Mouse (Mus musculus) heart, embryonic 12.5 days (tissue): Measurements from ENCODE around the gene Myh7b. TPM values are rescaled to one million over a fixed set of nuclear protein-coding genes. Genes with fewer than 3 reads are reported as not detected.

Source experiments
- ATAC-seq: fragments of 200-750 bp; cut with Nextera tagmentation; 2 replicates; pipeline ENCODE4 v1.8.0; 2017; ENCODE audit warnings: moderate TSS enrichment, moderate library complexity; ENCODE audit not compliant: insufficient number of reproducible peaks, low FRiP score
- H3K27ac ChIP-seq: fragments of 300-500 bp; sonication (generic); 2 replicates; pipeline ENCODE4 v1.5.1; 2016; ENCODE audit warnings: mild to moderate bottlenecking, moderate library complexity; ENCODE audit not compliant: poor library complexity, severe bottlenecking
- H3K27me3 ChIP-seq: fragments of 300-500 bp; sonication (generic); replicated peaks from 2 replicates; pipeline ENCODE4 v1.6.1; 2016; ENCODE audit warnings: mild to moderate bottlenecking, moderate library complexity
- H3K36me3 ChIP-seq: fragments of 300-500 bp; sonication (generic); 2 replicates; pipeline ENCODE4 v1.6.1; 2016; ENCODE audit warnings: mild to moderate bottlenecking, moderate library complexity
- H3K4me1 ChIP-seq: fragments of 300-500 bp; sonication (generic); replicated peaks from 2 replicates; pipeline ENCODE4 v1.6.1; 2016; ENCODE audit warnings: mild to moderate bottlenecking
- H3K4me2 ChIP-seq: fragments of 300-500 bp; sonication (generic); 2 replicates; pipeline ENCODE4 v1.6.1; 2016; ENCODE audit warnings: mild to moderate bottlenecking, moderate library complexity
- H3K4me3 ChIP-seq: fragments of 300-500 bp; sonication (generic); 2 replicates; pipeline ENCODE4 v1.5.1; 2016; ENCODE audit warnings: mild to moderate bottlenecking
- H3K9ac ChIP-seq: fragments of 300-500 bp; sonication (generic); 2 replicates; pipeline ENCODE4 v1.6.1; 2016; ENCODE audit warnings: mild to moderate bottlenecking, moderate library complexity
- H3K9me3 ChIP-seq: fragments of 300-500 bp; sonication (generic); replicated peaks from 2 replicates; pipeline ENCODE4 v1.6.1; 2016; ENCODE audit warnings: mild to moderate bottlenecking, moderate library complexity
- WGBS: fragments of 180-500 bp; shearing (Covaris S2); methylation state at CpG from one replicate; pipeline ENCODE4 v1.1.7; 2016; 5-methylcytosine and 5-hydroxymethylcytosine counted together
- polyA plus RNA-seq: library from polyadenylated mRNA; unstranded; fragments of >200 nt; fragmentation: Nextera tagmentation; extraction: Ambion mirVana; gene quantifications from 2 replicates; pipeline ENCODE4 v1.2.1, GENCODE M21; 2016

Gene Myh7b
- polyA plus RNA-seq, 1 experiment from 2014 or later: 22.1 TPM

- 93% methylated on average over 8 of the region's 8 CpGs for WGBS
- H3K36me3 ChIP-seq: peaks cover 99% of the 10 kb centered on the region
Observed at GRCm38 (mm10) chr2:155635961-155636360, 24.9 kb downstream of the Myh7b start.

GRCm38 (mm10) chr2:155636881-155637280 is 25.9 kb downstream of the Myh7b start:
- H3K27ac ChIP-seq: no peak overlapping the region
- peaks cover 99% of the 10 kb centered on the region for H3K36me3 ChIP-seq
- peaks cover 23% of the 10 kb centered on the region for H3K27me3 ChIP-seq
- H3K9ac ChIP-seq: no peak overlapping the region
- H3K4me1 ChIP-seq: peaks cover 7% of the 10 kb centered on the region
- no peak overlapping the region for H3K4me3 ChIP-seq
- H3K9me3 ChIP-seq: no peaks in the 10 kb centered on the region
- no peak overlapping the region for H3K4me2 ChIP-seq
- ATAC-seq: no peak

More at GRCm38 (mm10) chr2:155635961-155636360, 24.9 kb downstream of the Myh7b start:
- no peak overlapping the region for H3K4me2 ChIP-seq
- ATAC-seq: no peak
- H3K27me3 ChIP-seq: peaks cover 31% of the 10 kb centered on the region
- H3K9ac ChIP-seq: no peak overlapping the region
- peaks cover 7% of the 10 kb centered on the region for H3K4me1 ChIP-seq
- H3K27ac ChIP-seq: peak overlapping the region; percentile 14; the same call in 1 of the 2 replicates
- no peak overlapping the region for H3K4me3 ChIP-seq
- H3K9me3 ChIP-seq: no peaks in the 10 kb centered on the region

GRCm38 (mm10) chr2:155637411-155637810 is 26.4 kb downstream of the Myh7b start:
- ATAC-seq: no peak
- 85% methylated on average over 4 of the region's 4 CpGs for WGBS

DNA sequence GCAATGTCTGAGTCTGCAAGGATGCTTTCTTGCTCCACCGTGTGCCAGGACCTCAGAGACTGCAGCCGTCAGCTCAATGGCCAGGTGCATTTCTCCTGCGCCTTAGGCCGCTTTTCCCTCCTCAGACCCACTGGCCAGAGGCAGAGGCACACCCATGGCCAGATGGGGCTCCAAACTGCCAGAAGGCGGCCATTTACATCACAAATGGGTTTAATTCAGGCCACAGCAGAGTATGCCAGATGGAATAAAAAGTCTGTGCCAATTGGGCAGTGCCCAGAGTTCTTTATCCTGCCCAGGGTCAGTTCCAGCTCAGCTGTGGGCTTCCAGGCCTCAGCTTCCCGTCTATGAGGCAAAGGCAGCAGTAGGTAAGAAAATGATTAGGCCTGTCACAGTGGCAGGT is 29.6 kb downstream of the Myh7b start:
- Histone ChIP-seq H3K4me2 (no peak overlapping the region), H3K4me1 (no peaks in the 10 kb centered on the region), H3K9ac (no peak overlapping the region), H3K27me3 (no peaks in the 10 kb centered on the region), H3K27ac (no peak overlapping the region), H3K4me3 (no peak overlapping the region), H3K36me3 (peaks cover 97% of the 10 kb centered on the region), H3K9me3 (no peaks in the 10 kb centered on the region)
- WGBS: 90% methylated on average over 6 of the region's 6 CpGs
- ATAC-seq: no peak

More at GRCm38 (mm10) chr2:155637411-155637810, 26.4 kb downstream of the Myh7b start:
- Histone ChIP-seq H3K9me3 (no peaks in the 10 kb centered on the region), H3K27me3 (peaks cover 17% of the 10 kb centered on the region), H3K27ac (no peak overlapping the region), H3K9ac (no peak overlapping the region), H3K4me3 (no peak overlapping the region), H3K4me1 (peaks cover 2% of the 10 kb centered on the region), H3K36me3 (peaks cover 99% of the 10 kb centered on the region), H3K4me2 (no peak overlapping the region)

DNA sequence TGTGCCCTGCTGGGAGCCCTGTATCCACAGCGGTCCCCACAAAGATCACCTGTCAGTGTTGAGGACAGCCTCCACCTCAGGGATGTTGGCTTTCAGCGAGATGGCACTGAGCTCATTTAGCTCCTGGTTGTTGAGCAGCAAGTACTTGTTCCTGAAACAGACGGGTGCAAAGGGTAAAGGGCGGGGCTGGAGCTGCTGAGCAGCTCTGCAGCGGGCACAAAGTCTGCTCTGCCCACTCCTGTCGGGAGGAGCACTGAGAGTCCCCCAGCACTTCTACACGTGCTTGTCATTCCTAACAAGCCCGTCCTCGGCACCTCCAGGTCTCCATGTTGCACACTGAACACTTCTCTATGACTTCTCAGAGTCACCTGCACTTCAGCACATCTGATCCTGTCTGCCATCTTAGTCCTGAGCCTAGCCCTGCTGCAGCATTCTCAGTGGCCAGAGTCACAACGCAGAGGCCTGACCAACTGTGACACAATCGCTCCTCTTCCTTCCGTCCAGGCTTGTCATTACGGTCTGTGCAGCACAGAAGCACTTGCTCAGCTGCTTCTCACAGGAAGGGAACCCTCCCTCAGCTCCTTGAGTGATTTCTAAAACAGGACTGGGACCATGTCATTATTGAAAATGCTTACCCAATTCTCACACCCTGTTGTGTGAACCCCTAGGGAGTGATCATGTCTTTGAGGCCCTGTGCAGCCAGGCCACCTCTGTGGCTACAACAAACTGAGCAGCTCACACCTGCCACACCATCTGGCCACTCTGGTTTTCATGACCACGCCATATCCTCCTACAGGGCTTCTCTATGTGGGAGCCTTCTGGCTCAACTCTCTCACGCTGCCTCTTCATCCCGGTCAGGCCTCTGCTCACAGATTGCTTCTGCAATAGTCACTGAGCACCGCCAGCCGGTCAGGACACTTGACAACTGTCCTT is 30.8 kb downstream of the Myh7b start:
- Histone ChIP-seq H3K9me3 (no peaks in the 10 kb centered on the region), H3K27ac (no peak overlapping the region), H3K4me1 (no peaks in the 10 kb centered on the region), H3K36me3 (peaks cover 96% of the 10 kb centered on the region), H3K4me3 (no peak overlapping the region), H3K4me2 (no peak overlapping the region), H3K9ac (no peak overlapping the region), H3K27me3 (no peaks in the 10 kb centered on the region)
- no peak for ATAC-seq
- 83% methylated on average over 18 of the region's 18 CpGs for WGBS

DNA sequence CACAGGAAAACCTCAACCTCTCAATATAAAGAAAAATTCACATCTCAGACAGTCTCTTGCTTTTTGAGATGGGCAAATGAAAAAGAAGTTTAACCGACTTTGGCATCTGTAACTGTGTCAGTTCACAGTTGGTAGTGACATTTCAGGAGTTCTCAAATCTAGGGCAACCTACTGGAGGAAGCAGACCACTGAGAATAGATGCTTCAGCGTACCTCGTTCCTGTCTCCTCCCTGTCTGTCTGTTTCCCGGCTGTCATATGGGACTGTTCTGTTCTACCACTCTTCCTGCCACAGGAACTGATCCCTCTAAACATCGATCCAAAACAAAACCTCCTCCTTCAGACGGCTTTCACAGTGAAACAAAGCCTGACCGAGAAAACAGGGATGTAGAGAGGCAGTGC is 34.7 kb downstream of the Myh7b start:
- no peaks in the 10 kb centered on the region for H3K9me3 ChIP-seq
- H3K27ac ChIP-seq: no peak overlapping the region
- H3K4me3 ChIP-seq: no peak overlapping the region
- no peaks in the 10 kb centered on the region for H3K4me1 ChIP-seq
- 91% methylated on average over 7 of the region's 7 CpGs for WGBS
- H3K27me3 ChIP-seq: no peaks in the 10 kb centered on the region
- ATAC-seq: no peak
- no peak overlapping the region for H3K4me2 ChIP-seq
- H3K9ac ChIP-seq: no peak overlapping the region
- H3K36me3 ChIP-seq: peaks cover 91% of the 10 kb centered on the region

DNA sequence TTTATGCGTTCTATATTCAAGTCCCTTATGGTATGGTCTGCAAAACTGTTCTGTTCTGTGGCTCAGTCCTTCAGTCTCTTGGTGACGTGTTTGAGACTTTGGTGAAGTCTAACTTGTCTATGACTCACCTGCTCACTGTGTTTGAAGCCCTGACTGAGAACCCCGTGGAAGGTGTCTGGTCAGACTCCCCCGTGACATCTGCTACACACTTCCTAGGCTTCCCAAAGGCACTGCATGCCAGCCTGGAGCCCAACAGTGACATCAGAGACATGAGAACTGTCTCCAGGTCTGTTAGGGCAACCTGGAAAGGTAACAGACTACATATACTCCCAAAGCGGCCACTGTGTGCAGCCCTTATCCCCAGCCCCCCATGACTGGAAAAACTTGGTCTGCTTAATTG is 41.6 kb downstream of the Myh7b start:
- Histone ChIP-seq H3K4me2 (no peak overlapping the region), H3K27me3 (no peaks in the 10 kb centered on the region), H3K9ac (no peak overlapping the region), H3K4me3 (no peak overlapping the region), H3K4me1 (no peaks in the 10 kb centered on the region), H3K9me3 (no peaks in the 10 kb centered on the region), H3K27ac (no peak overlapping the region), H3K36me3 (peaks cover 88% of the 10 kb centered on the region)
- ATAC-seq: no peak
- WGBS: 88% methylated on average over 5 of the region's 5 CpGs

DNA sequence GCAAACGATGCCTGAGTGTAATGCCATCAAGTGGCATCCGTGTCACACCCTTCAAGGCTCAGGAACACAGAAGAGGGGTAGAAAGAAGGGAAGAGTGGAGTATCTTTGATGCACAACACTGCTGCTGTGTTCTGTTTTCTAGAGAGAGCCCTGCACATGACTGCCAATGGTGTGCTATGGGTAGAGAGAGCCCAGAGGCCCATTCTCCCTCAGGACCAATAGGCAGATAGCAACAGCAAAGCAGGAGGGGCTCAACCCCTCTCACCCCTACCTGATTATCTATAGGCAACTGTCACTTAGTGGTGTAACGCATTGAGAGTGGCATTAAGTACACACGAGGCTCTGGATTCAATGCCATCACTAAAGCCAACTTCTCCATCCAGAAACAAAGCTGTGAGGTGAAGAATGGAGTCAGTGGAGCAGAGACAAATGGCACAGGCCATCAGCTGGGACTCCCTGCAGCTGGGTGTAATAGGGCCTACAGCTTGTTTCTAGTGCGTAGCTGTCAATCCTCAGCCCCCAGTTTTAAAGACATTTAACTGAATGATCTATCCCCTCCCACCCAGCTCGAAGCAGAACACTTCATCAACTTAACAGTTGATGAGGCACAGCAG is 44.9 kb downstream of the Myh7b start:
- Histone ChIP-seq H3K4me1 (no peaks in the 10 kb centered on the region), H3K27ac (no peak overlapping the region), H3K4me2 (no peak overlapping the region), H3K9me3 (no peaks in the 10 kb centered on the region), H3K27me3 (no peaks in the 10 kb centered on the region), H3K4me3 (no peak overlapping the region), H3K9ac (no peak overlapping the region), H3K36me3 (peaks cover 85% of the 10 kb centered on the region)
- WGBS: 92% methylated on average over 6 of the region's 6 CpGs
- ATAC-seq: no peak

GRCm38 (mm10) chr2:155662390-155662789 is 51.4 kb downstream of the Myh7b start:
- ATAC-seq: no peak
- Histone ChIP-seq H3K9ac (no peak overlapping the region), H3K27me3 (no peaks in the 10 kb centered on the region), H3K36me3 (peaks cover 88% of the 10 kb centered on the region), H3K27ac (no peak overlapping the region), H3K4me3 (no peak overlapping the region), H3K4me2 (no peak overlapping the region), H3K4me1 (no peaks in the 10 kb centered on the region), H3K9me3 (no peaks in the 10 kb centered on the region)
- 92% methylated on average over 5 of the region's 5 CpGs for WGBS

DNA sequence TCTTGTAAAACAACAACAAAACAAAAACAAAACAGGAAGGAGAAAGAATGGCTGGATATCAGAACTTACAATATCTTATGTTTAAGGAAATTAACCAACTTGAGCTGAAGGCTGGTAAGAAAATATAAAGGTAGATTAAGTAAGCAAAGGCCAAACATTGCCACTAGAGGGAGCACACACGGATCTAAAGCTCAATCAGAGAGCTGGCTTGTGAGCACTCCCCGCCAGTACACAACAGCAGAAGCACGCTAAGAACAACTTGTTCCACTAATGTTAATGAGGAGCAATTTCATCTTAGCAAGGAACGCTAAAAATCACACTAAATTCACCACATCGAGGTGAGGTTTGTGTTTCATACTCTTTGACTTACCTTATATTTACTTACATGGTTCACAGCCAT is 52.1 kb downstream of the Myh7b start:
- WGBS: 29% methylated on average over 5 of the region's 5 CpGs
- Histone ChIP-seq H3K9ac (no peak overlapping the region), H3K27me3 (no peaks in the 10 kb centered on the region), H3K9me3 (no peaks in the 10 kb centered on the region), H3K36me3 (peaks cover 88% of the 10 kb centered on the region), H3K4me2 (no peak overlapping the region), H3K27ac (no peak overlapping the region), H3K4me3 (no peak overlapping the region), H3K4me1 (no peaks in the 10 kb centered on the region)
- no peak for ATAC-seq

DNA sequence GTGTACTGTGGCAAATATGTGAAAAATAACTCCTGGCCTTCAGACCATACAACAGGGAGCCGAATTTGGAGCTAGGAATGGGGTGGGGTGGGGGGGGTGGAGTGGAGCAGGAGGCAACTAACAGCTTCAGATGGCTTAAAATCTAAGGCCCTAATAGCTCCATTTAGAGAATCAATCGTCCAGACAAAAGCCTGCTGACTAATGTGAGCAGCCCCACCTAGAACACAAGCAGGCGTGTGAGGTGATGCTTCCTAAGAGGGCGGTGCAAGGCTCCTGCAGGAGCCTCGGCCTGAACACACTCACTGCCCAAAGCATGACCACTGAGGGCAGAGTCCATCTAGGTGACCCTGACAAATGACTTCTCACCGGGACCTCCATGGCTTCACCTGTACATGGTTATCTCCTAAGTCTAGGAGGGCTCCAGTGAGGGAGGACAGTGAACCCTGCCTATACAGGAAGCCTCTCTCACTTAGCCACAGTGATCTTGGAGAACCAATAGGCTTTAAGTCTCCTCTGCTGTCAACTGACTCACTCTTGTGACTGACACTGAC is 53.0 kb downstream of the Myh7b start:
- H3K4me3 ChIP-seq: no peak overlapping the region
- no peak overlapping the region for H3K27ac ChIP-seq
- ATAC-seq: no peak
- no peaks in the 10 kb centered on the region for H3K4me1 ChIP-seq
- no peaks in the 10 kb centered on the region for H3K9me3 ChIP-seq
- no peak overlapping the region for H3K4me2 ChIP-seq
- peaks cover 85% of the 10 kb centered on the region for H3K36me3 ChIP-seq
- WGBS: 74% methylated on average over 6 of the region's 6 CpGs
- no peak overlapping the region for H3K9ac ChIP-seq
- no peaks in the 10 kb centered on the region for H3K27me3 ChIP-seq
